Mouse (Mus musculus) adrenal gland, postnatal 25 days (tissue): ENCODE measurements at regions not wholly inside any gene's neighbourhood (a gene's known extent, or its start where the extent isn't known, plus 50 kb on each side); places are given as distances from the start of the nearest gene placed in this dataset.
A peak's percentile ranks its signal among the peaks of the same experiment; 100 is the strongest.
"Not testable (repeated sequence)": the region's sequence is repeated elsewhere in the genome, so short reads cannot be mapped to it uniquely, and the experiment has no call there.

Source experiments
- DNase-seq: peaks from one replicate; pipeline ENCODE4 v3.0.0; 2021; ENCODE audit warnings: mixed read lengths

DNA sequence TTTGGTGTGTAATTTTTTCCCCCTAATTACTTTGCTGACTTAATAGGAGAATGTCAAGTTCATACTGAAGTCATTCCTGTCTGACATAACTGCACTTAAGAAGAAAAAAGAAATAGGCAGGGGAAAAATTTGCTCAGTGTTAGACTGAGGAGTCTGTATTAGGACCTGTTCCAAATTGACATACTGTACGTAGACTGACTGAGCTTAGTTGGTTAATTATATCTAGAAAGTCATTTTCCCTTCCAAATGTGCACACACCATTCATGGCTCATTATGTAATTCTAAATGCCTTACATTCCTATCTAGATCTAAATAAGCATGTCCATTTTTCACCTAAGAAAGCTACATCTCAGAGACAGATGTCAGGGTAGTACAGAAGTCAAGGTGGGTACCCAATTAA, 435.6 kb upstream of the Htr2a start:
- DNase-seq = no peak

GRCm38 (mm10) chr14:74217914-74218446, 422.7 kb upstream of the Htr2a start:
- DNase-seq = no peak

- DNase-seq = peak; percentile 2
These were observed 420.9 kb upstream of the Htr2a start for GRCm38 (mm10) chr14:74219761-74220160.

DNA sequence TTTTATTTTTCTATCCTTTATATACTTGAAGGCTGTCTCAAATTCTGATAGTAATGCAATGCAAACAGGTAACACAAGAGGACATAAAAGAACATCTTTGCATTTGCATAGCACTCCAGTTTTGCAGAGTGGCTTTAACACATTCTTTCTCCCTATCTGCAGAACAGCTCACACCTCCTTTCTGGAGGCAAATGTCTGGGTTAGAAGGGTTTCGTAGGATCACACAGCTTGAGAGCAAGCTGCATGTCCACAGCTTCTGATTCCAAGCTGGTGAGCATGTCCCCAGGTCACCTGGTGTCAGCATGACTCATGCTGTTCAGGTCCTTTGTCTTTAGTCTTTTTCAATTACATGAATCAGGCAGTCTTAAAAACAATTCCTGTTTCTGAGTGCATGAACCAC, 418.5 kb upstream of the Htr2a start:
- no peak for DNase-seq

- DNase-seq = no peak
These were observed 411.0 kb upstream of the Htr2a start for GRCm38 (mm10) chr14:74229560-74230187.

DNA sequence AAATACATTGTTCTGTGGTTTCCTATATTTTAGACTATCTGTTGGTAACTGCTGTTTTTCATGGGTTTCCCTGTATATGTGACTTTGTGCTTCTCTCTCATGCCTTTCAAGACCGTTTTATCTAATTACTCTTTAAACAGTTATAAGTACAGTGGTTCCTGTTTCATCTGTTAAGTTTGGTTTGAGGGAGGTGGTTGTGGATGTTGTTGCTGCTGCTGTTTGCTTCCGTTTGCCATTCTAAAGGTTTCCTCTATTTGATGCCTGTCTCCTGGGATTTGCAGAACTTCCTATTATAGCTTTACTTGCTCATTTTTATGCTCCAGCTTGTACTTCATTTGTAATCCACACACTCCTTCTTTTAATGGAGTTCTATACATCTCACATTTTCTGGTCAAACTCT, 400.4 kb upstream of the Htr2a start:
- no peak for DNase-seq

GRCm38 (mm10) chr14:74249263-74249878, 391.3 kb upstream of the Htr2a start:
- DNase-seq = no peak

DNA sequence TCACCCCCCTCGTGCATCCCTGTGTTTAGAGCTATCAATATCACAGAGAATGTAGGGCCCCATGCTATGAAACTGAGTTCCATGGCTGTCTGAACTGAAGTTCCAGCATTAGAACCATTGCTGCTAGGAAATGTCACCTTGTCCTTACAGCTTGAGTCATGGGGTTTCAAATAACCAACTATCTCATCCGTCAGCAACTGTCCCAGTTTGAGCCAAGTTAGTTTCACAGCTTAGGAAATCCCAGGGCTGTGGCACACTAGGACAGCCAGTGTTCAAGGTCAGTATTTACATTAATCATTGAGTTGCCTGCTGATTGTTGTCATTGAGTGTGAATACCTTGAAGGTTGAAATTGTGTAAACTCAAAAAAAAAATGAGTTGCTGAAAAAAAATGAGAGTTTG, 390.6 kb upstream of the Htr2a start:
- DNase-seq = no peak

GRCm38 (mm10) chr14:74252189-74253145, 388.2 kb upstream of the Htr2a start:
- DNase-seq = no peak

GRCm38 (mm10) chr14:74255000-74255399, 385.6 kb upstream of the Htr2a start:
- DNase-seq = no peak

DNA sequence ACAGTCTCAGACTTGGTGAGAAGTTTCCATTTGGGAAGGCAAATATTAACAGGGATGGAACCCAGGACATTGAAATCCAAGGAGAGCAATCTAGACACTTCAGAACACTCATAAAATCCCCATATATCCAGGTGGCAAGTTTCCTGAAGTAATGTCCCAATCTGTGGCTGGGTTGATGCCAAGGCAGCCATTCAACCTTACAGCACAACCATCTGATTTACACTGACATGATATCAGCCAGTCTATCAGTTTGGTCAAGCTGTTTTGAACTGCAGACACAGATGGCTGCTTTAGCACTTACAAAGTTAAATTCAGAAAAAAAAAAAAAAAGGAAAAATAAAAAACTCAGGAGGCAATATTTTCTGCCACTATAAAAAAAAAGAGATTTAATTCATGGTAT, 381.2 kb upstream of the Htr2a start:
- DNase-seq = no peak

GRCm38 (mm10) chr14:74267086-74267485, 373.6 kb upstream of the Htr2a start:
- no peak for DNase-seq

- DNase-seq = no peak
These were observed 346.1 kb upstream of the Htr2a start for GRCm38 (mm10) chr14:74294560-74294959.

- no peak for DNase-seq
These were observed 336.2 kb upstream of the Htr2a start for GRCm38 (mm10) chr14:74304483-74304882.

GRCm38 (mm10) chr14:74306717-74307307, 333.8 kb upstream of the Htr2a start:
- DNase-seq = no peak

GRCm38 (mm10) chr14:74309451-74309850, 331.2 kb upstream of the Htr2a start:
- DNase-seq = not testable (repeated sequence)

- DNase-seq = no peak
These were observed 313.3 kb upstream of the Htr2a start for GRCm38 (mm10) chr14:74327291-74327690.

GRCm38 (mm10) chr14:74350751-74351150, 289.9 kb upstream of the Htr2a start:
- no peak for DNase-seq

DNA sequence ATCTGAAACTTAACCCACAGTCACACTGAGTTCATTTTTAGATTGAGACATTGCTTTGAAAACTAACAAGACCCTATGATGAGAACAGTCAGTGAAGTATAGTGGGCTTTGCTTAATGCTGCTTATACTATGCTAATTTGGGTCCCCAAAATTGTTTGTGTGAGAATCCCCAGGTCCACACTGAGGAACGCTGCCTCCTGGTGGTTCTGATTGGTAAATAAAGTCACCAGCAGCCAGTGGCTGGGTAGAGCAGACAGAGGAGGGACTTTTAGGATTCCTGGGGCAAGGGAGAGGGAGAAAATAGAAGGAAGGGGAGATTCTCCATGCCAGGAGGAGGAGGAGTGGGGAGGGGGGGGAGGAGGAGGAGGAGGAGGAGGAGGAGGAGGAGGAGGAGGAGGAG, 288.4 kb upstream of the Htr2a start:
- DNase-seq = peak; percentile 11

DNA sequence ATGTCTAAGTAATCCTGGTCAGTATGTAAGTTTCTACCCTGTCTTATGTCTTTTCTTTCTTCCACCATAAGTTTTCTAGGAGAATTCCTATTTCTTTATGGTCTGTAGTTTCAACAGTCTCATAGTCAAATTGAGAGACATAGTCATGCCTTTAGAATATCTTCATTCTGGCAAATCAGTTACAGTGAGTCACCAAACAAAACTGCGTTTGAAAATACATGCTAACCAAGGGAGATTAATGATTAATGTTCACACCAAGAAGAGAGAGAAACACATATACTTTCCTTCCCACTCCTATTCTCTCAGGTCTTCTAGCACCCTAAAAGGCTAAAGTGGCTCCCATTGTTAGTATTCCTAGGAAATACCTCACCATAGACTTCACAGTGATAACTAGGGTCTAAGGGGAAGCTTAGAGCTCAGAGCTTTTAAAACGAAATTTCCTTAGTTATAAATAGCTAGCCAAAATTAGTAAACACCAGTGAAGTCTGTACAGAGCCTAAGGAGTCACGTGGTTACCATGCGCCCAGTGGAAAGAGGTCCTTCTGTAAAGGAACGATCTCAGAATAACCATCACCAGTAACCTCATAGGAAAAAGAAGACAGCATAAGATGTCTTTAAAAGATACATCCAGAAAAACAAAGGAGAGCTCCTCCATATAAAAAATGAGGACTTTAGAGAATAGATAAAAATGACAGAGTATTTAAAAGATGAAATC, 281.8 kb upstream of the Htr2a start:
- no peak for DNase-seq

DNA sequence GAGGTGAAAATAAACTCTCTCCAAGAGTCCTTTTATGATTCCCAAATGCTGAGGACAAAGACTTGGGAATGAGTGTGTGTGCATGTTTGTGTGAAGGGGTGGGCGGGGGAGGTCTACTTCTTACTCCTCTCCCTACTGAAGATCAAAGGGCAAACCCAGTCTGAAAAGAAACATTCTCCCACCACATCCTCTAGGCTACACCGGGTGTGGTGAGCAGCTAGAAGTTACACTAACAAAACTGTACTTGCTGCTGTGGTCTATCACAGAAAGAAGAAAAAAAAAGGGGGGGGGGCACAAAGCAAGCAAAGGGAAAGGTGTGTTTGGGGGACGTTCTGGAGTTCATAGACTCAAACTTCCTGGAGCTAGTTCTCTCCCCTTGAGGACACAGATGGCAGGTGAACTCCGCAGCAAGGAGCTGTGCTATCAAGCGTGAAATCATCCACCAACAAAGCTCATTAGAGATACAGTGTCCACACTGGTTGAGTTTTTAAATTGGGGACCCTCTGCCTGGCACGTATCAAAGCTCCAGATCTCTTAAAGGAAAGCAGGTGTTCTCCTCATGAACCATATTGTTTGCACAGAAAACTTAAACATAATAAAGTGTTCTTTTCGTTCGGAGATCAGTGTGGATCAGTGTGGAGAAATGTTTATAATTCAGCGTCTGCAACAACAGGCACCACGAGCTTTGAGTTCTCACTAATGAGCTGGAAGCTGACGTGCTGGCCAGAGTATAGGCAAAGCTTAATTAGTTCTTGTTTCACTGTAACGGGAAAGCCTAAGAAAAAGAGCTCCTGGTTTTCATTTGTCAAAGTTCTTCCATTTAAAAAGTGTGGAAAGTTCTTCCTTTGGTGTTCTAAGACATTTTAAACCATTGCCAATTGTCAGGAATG, 280.7 kb upstream of the Htr2a start:
- no peak for DNase-seq
